Mouse (Mus musculus) small intestine, adult 2 months (tissue): Measurements from ENCODE around the gene Dok4. TPM values are rescaled to one million over a fixed set of nuclear protein-coding genes. Genes with fewer than 3 reads are reported as not detected.

ENCODE experiments used
- H3K27ac ChIP-seq: fragments of 200-500 bp; 2 replicates; pipeline ENCODE4 v1.5.1; 2012; ENCODE audit warnings: low read depth, low read length, control low read depth, inconsistent platforms; ENCODE audit not compliant: insufficient read depth
- H3K27me3 ChIP-seq: fragments of 200-500 bp; 2 replicates; pipeline ENCODE4 v1.6.1; 2012; ENCODE audit warnings: mild to moderate bottlenecking, moderate library complexity, low read length, inconsistent platforms; ENCODE audit not compliant: control insufficient read depth, insufficient read depth
- H3K36me3 ChIP-seq: fragments of 200-500 bp; 2 replicates; pipeline ENCODE4 v1.6.1; 2012; ENCODE audit warnings: mild to moderate bottlenecking, low read length, control low read depth, inconsistent platforms; ENCODE audit not compliant: control insufficient read depth, insufficient read depth
- H3K4me1 ChIP-seq: fragments of 200-500 bp; 2 replicates; pipeline ENCODE4 v1.6.1; 2012; ENCODE audit warnings: low read length, inconsistent platforms, mixed read lengths; ENCODE audit not compliant: control insufficient read depth, insufficient read depth, insufficient read length
- H3K4me3 ChIP-seq: fragments of 200-500 bp; 2 replicates; pipeline ENCODE4 v1.5.1; 2012; ENCODE audit warnings: low read depth, mild to moderate bottlenecking, control low read depth, inconsistent platforms, low read length, moderate library complexity
- CTCF ChIP-seq: fragments of 200-500 bp; IDR thresholded peaks from 2 replicates; pipeline ENCODE4 v1.5.1; 2012; ENCODE audit warnings: low read depth, mild to moderate bottlenecking, control low read depth, inconsistent platforms, low read length, moderate library complexity, mixed read lengths; ENCODE audit not compliant: insufficient replicate concordance, insufficient read length; ENCODE audit errors: extremely low read depth
- POLR2A ChIP-seq: fragments of 200-500 bp; IDR thresholded peaks from 2 replicates; pipeline ENCODE4 v1.6.1; 2012; ENCODE audit warnings: low read depth, mild to moderate bottlenecking, control low read depth, inconsistent platforms, low read length, moderate library complexity
- WGBS: fragments of 180-500 bp; shearing (Covaris S2); methylation state at CpG from one replicate; pipeline ENCODE4 v1.1.7; 2018; 5-methylcytosine and 5-hydroxymethylcytosine counted together
- polyA plus RNA-seq: library from polyadenylated mRNA; depleted of rRNA; stranded (reverse); fragments of >200 nt; gene quantifications from 2 replicates; pipeline ENCODE4 v1.2.3, GENCODE M21; 2012

The Dok4 gene
- polyA plus RNA-seq, 1 experiment: 156 TPM

GRCm38 (mm10) chr8:94871108-94871894, 4.8 kb downstream of the Dok4 start:
- no peak for TF ChIP-seq CTCF
- TF ChIP-seq POLR2A: peak; percentile 85
- Histone ChIP-seq H3K36me3 (peaks cover 31% of the 10 kb centered on the region), H3K27me3 (no peaks in the 10 kb centered on the region), H3K27ac (peak overlapping the region; percentile 100), H3K4me3 (peak overlapping the region; percentile 74), H3K4me1 (peaks cover 23% of the 10 kb centered on the region)
- 2% methylated on average over 7 of the region's 7 CpGs for WGBS

- Histone ChIP-seq H3K4me3 (peak overlapping the region; percentile 74), H3K4me1 (peaks cover 23% of the 10 kb centered on the region), H3K36me3 (peaks cover 38% of the 10 kb centered on the region), H3K27me3 (no peaks in the 10 kb centered on the region), H3K27ac (peak overlapping the region; percentile 100)
- 8% methylated on average over 22 of the region's 22 CpGs for WGBS
- no peak for TF ChIP-seq POLR2A
- no peak for TF ChIP-seq CTCF
These were observed 5.5 kb downstream of the Dok4 start for GRCm38 (mm10) chr8:94870474-94871107.

- H3K36me3 ChIP-seq: peaks cover 44% of the 10 kb centered on the region
- no peaks in the 10 kb centered on the region for H3K27me3 ChIP-seq
- WGBS: 74% methylated on average over 4 of the region's 4 CpGs
- peaks cover 20% of the 10 kb centered on the region for H3K4me1 ChIP-seq
- no peak overlapping the region for H3K27ac ChIP-seq
- peak overlapping the region; percentile 74 for H3K4me3 ChIP-seq
- TF ChIP-seq POLR2A (no peak), CTCF (no peak)
These were observed 6.1 kb downstream of the Dok4 start for GRCm38 (mm10) chr8:94870003-94870402.

- Histone ChIP-seq H3K4me1 (peaks cover 18% of the 10 kb centered on the region), H3K27me3 (no peaks in the 10 kb centered on the region), H3K4me3 (no peak overlapping the region), H3K27ac (no peak overlapping the region), H3K36me3 (peaks cover 52% of the 10 kb centered on the region)
- WGBS: 88% methylated on average over 7 of the region's 7 CpGs
- TF ChIP-seq CTCF (no peak), POLR2A (no peak)
These were observed 7.0 kb downstream of the Dok4 start for GRCm38 (mm10) chr8:94869146-94869545.

- H3K27me3 ChIP-seq: no peaks in the 10 kb centered on the region
- WGBS: 90% methylated on average over 9 of the region's 9 CpGs
- H3K4me3 ChIP-seq: no peak overlapping the region
- peaks cover 62% of the 10 kb centered on the region for H3K36me3 ChIP-seq
- TF ChIP-seq POLR2A (no peak), CTCF (no peak)
- H3K4me1 ChIP-seq: peaks cover 8% of the 10 kb centered on the region
- no peak overlapping the region for H3K27ac ChIP-seq
These were observed 9.2 kb downstream of the Dok4 start for GRCm38 (mm10) chr8:94866921-94867320.

- H3K36me3 ChIP-seq: peaks cover 69% of the 10 kb centered on the region
- H3K27ac ChIP-seq: no peak overlapping the region
- no peaks in the 10 kb centered on the region for H3K27me3 ChIP-seq
- no peak overlapping the region for H3K4me3 ChIP-seq
- TF ChIP-seq POLR2A (no peak), CTCF (no peak)
- H3K4me1 ChIP-seq: peaks cover 2% of the 10 kb centered on the region
- WGBS: 81% methylated on average over 10 of the region's 10 CpGs
These were observed 10.8 kb downstream of the Dok4 start for GRCm38 (mm10) chr8:94865292-94865691.
